Mouse (Mus musculus): ENCODE results near the gene Clpb.

GRCm38 (mm10) chr7:101720356-101720755 is 56.9 kb downstream of the Clpb start:
- TF ChIP-seq POLR2A (IDR thresholded peaks at IDR 0.05; ENCODE audit: control insufficient read depth, extremely low read depth, insufficient read depth, low read length, poor library complexity) (no peak), CTCF (IDR thresholded peaks at IDR 0.05; ENCODE audit: borderline replicate concordance, control insufficient read depth, extremely low read depth, insufficient read depth, low read length, poor library complexity) (no peak)
